Mouse (Mus musculus) kidney, adult 2 months (tissue): ENCODE results near the gene Ift88.

Experiments used
- CTCF ChIP-seq: fragments of 200-500 bp; conservative IDR thresholded peaks from 2 replicates; pipeline ENCODE4 v1.5.1; 2011; ENCODE audit warnings: low read depth, mild to moderate bottlenecking, control low read depth, low read length, moderate library complexity, mixed read lengths; ENCODE audit not compliant: insufficient read depth, insufficient read length
- POLR2A ChIP-seq: fragments of 200-500 bp; IDR thresholded peaks from one replicate; pipeline ENCODE4 v1.6.1; 2011; ENCODE audit warnings: low read depth, low read length, control low read depth

- TF ChIP-seq CTCF = no peak
- TF ChIP-seq POLR2A = no peak
Measured at GRCm38 (mm10) chr14:57475057-57475456, 51.2 kb downstream of the Ift88 start.
